Mouse (Mus musculus) effector memory CD4-positive, alpha-beta T cell, adult 7 months (primary cell): Measurements from ENCODE around the gene Fbxl5. TPM values are rescaled to one million over a fixed set of nuclear protein-coding genes. Genes with fewer than 3 reads are reported as not detected.

Experiments
- polyA plus RNA-seq: library from polyadenylated mRNA; unstranded; fragments of 100-300 nt; shearing (Covaris generic); gene quantifications from one replicate; pipeline ENCODE4 v1.2.1, GENCODE M21; 2017

Gene Fbxl5
- polyA plus RNA-seq, result 63.5 TPM

GRCm38 (mm10) chr5:43821538-43821937 lies at the start of gene Fbxl5:
Gene Fbxl5, minus strand, starts transcription at chr5:43821638.

GRCm38 (mm10) chr5:43868253-43868652 lies 46.8 kb upstream of the Fbxl5 start, which contains the start of gene Cd38:
Gene Cd38, plus strand, starts transcription at chr5:43868553.

GRCm38 (mm10) chr5:43818695-43819094 lies 2.7 kb downstream of the Fbxl5 start, which contains the start of gene Bst1:
Gene Bst1, plus strand, starts transcription at chr5:43818885.

Other genes starting within 250 kb of the Fbxl5 start
- gene Cc2d2a, start 159.3 kb downstream of the Fbxl5 start, polyA plus RNA-seq, result not detected
- not detected for gene Bst1, start 2.8 kb downstream of the Fbxl5 start, polyA plus RNA-seq
- gene Cd38, start 46.9 kb upstream of the Fbxl5 start, polyA plus RNA-seq, result 5.7 TPM
- gene Gm7879, start 91.5 kb upstream of the Fbxl5 start, polyA plus RNA-seq, result not detected
- 0.46 TPM for gene Fgfbp1, start 160.1 kb upstream of the Fbxl5 start, polyA plus RNA-seq